Mouse (Mus musculus) kidney, adult 2 months (tissue): ENCODE results near the gene Pigb. TPM values are rescaled to one million over a fixed set of nuclear protein-coding genes. Genes with fewer than 3 reads are reported as not detected.
A peak's percentile ranks its signal among the peaks of the same experiment; 100 is the strongest.
"Not testable (repeated sequence)": the region's sequence is repeated elsewhere in the genome, so short reads cannot be mapped to it uniquely, and the experiment has no call there.

Experiments used
- DNase-seq: peaks from one replicate; pipeline ENCODE4 v3.0.0; 2021
- H3K27ac ChIP-seq: fragments of 200-500 bp; 2 replicates; pipeline ENCODE4 v1.5.1; 2012; ENCODE audit warnings: low read depth, low read length, control low read depth, inconsistent platforms; ENCODE audit not compliant: insufficient read depth
- H3K27me3 ChIP-seq: fragments of 200-500 bp; replicated peaks from 2 replicates; pipeline ENCODE4 v1.6.1; 2012; ENCODE audit warnings: mild to moderate bottlenecking, moderate library complexity, low read length, inconsistent platforms; ENCODE audit not compliant: control insufficient read depth, insufficient read depth
- H3K36me3 ChIP-seq: fragments of 200-500 bp; 2 replicates; pipeline ENCODE4 v1.6.1; 2012; ENCODE audit warnings: mild to moderate bottlenecking, moderate library complexity, low read length, inconsistent platforms; ENCODE audit not compliant: control insufficient read depth, insufficient read depth
- H3K4me1 ChIP-seq: fragments of 200-500 bp; 2 replicates; pipeline ENCODE4 v1.6.1; 2011; ENCODE audit warnings: low read length; ENCODE audit not compliant: control insufficient read depth, insufficient read depth
- H3K4me3 ChIP-seq: fragments of 200-500 bp; 2 replicates; pipeline ENCODE4 v1.5.1; 2011; ENCODE audit warnings: mild to moderate bottlenecking, low read depth, low read length, control low read depth; ENCODE audit not compliant: insufficient read depth
- CTCF ChIP-seq: fragments of 200-500 bp; conservative IDR thresholded peaks from 2 replicates; pipeline ENCODE4 v1.5.1; 2011; ENCODE audit warnings: low read depth, mild to moderate bottlenecking, control low read depth, low read length, moderate library complexity, mixed read lengths; ENCODE audit not compliant: insufficient read depth, insufficient read length
- POLR2A ChIP-seq: fragments of 200-500 bp; IDR thresholded peaks from one replicate; pipeline ENCODE4 v1.6.1; 2011; ENCODE audit warnings: low read depth, low read length, control low read depth
- WGBS: fragments of 180-500 bp; shearing (Covaris S2); methylation state at CpG from one replicate; pipeline ENCODE4 v1.1.7; 2018; 5-methylcytosine and 5-hydroxymethylcytosine counted together
- polyA plus RNA-seq: library from polyadenylated mRNA; depleted of rRNA; stranded (reverse); fragments of >200 nt; gene quantifications from 2 replicates; pipeline ENCODE4 v1.2.3, GENCODE M21; 2012

Gene Pigb
- polyA plus RNA-seq, 1 experiment, result 10.7 TPM

GRCm38 (mm10) chr9:73079801-73080325, 39.7 kb upstream of the Pigb start:
- H3K27me3 ChIP-seq, result no peaks in the 10 kb centered on the region
- no peaks in the 10 kb centered on the region for H3K36me3 ChIP-seq
- no peak for DNase-seq
- WGBS, result 75% methylated on average over 7 of the region's 7 CpGs
- H3K27ac ChIP-seq, result no peak overlapping the region
- TF ChIP-seq POLR2A, result no peak
- no peak for TF ChIP-seq CTCF
- no peaks in the 10 kb centered on the region for H3K4me1 ChIP-seq
- no peak overlapping the region for H3K4me3 ChIP-seq

DNA sequence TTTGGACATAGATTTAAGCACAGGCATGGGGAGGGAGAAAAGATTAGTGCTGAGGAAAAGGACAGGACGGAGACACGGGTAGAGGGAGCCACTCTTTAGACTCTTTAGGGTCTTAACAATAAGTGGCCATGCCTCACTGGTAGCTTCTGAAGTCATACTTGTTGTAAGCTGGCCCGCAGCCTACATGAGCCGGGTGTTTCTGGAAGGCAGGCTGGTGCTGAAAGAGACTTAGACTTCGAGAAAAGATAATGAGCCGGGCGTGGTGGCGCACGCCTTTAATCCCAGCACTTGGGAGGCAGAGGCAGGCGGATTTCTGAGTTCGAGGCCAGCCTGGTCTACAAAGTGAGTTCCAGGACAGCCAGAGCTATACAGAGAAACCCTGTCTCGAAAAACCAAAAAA, 39.2 kb upstream of the Pigb start:
- H3K27me3 ChIP-seq, DNase-seq, H3K27ac ChIP-seq, H3K36me3 ChIP-seq, H3K4me1 ChIP-seq, H3K4me3 ChIP-seq: not testable (repeated sequence)
- 90% methylated on average over 11 of the region's 12 CpGs for WGBS

DNA sequence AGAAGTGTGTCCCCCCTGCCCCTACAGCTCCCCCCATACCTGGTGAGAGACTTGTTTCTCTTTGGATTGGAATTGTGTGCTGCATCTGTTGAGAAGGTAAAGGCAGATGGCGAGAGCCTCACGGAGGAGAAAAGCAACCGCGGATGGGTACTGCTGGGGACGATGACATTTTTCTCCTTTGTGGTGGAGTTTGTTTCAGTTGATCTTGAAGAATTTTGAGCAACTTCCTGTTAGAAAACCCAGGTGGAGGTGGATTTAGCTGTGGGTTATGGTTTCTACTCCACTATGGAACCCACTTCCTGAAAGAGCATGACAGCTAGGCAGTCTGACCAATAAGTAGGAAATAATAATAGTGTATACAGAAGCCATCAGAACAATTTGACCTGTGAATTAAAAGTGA, 33.0 kb upstream of the Pigb start:
- WGBS, result 80% methylated on average over 5 of the region's 5 CpGs
- H3K36me3 ChIP-seq, result no peaks in the 10 kb centered on the region
- no peak overlapping the region for H3K27ac ChIP-seq
- no peaks in the 10 kb centered on the region for H3K27me3 ChIP-seq
- no peak for DNase-seq
- H3K4me3 ChIP-seq, result no peak overlapping the region
- TF ChIP-seq CTCF (no peak), POLR2A (no peak)
- H3K4me1 ChIP-seq, result peaks cover under 1% of the 10 kb centered on the region; the same call in 1 of the 2 replicates

DNA sequence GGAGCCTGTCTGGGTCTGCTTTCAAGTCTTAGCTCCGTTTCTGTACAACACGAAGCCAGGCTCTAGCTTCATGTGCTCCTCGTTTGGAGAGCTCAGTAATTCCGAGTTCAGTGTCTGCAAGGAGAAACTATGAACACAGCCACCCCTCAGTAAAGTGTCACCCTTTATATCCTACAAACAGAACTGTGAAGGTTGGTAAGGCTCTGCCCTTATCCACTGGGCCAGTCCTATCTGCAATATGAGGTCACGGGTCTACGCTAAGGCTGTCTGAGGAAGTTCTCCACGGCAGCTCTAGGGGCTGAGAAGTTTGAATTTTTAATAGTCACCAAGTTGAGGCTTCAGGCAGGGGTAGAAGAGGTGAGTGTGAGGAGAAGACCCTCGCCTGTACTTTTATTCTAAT, 32.2 kb upstream of the Pigb start:
- WGBS, result 83% methylated on average over 8 of the region's 8 CpGs
- Histone ChIP-seq H3K27ac (no peak overlapping the region), H3K4me3 (no peak overlapping the region), H3K4me1 (peaks cover 6% of the 10 kb centered on the region; the same call in 1 of the 2 replicates), H3K27me3 (no peaks in the 10 kb centered on the region), H3K36me3 (no peaks in the 10 kb centered on the region)
- TF ChIP-seq CTCF (no peak), POLR2A (no peak)
- DNase-seq, result no peak

- no peak for TF ChIP-seq CTCF
- H3K27ac ChIP-seq, result no peak overlapping the region
- H3K27me3 ChIP-seq, result no peaks in the 10 kb centered on the region
- DNase-seq, result peak; percentile 52
- H3K4me1 ChIP-seq, result peaks cover 6% of the 10 kb centered on the region; the same call in 1 of the 2 replicates
- H3K36me3 ChIP-seq, result no peaks in the 10 kb centered on the region
- WGBS, result 76% methylated on average over 10 of the region's 10 CpGs
- no peak overlapping the region for H3K4me3 ChIP-seq
Observed at GRCm38 (mm10) chr9:73070971-73071659, 30.9 kb upstream of the Pigb start.

DNA sequence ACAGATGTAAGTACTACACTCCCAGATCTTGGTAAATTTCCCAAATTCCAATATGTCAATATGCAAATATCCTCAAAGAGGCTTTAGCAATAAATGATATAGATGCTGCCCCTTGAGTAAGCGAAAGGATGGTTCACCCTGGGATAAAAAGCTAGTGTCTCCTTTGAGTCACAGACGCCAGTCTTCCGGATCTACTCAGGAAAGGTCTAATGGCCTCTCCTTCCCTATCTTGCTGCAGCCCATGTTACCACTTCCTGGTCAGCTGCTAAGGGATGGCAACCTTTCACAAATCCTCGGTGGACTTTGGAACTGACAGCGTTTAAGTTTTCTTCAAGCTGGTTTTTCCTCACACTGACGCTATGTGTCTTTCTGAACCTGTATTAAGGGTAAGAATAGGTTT, 28.5 kb upstream of the Pigb start:
- DNase-seq, result peak; percentile 41
- H3K4me1 ChIP-seq, result peaks cover 6% of the 10 kb centered on the region; the same call in 1 of the 2 replicates
- H3K4me3 ChIP-seq, result no peak overlapping the region
- WGBS, result 58% methylated on average over 6 of the region's 6 CpGs
- peak overlapping the region; percentile 47; the same call in 1 of the 2 replicates for H3K27ac ChIP-seq
- TF ChIP-seq CTCF (no peak), POLR2A (no peak)
- H3K36me3 ChIP-seq, result no peaks in the 10 kb centered on the region
- H3K27me3 ChIP-seq, result no peaks in the 10 kb centered on the region

DNA sequence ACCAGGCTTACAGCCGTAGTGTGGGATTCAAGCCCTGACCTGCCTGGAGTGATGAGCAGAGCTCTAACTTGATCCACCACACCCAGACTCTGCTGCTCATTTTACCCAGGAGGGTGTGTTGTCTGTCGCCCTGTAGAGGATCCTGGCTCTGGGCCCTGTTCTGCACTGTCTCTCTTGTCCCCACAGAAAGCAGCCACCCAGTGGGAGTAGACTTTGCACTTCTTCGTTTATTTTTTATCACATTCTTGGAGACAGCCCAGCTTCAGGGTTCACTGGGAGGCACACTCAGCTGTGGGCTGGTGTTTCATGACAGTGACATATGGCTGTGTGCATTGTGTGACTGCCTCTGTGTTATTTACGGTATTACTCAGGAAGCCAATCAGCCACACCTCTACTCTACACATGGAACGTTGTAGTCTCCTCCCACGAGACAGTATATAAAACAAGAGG, 28.1 kb upstream of the Pigb start:
- H3K36me3 ChIP-seq, result no peaks in the 10 kb centered on the region
- WGBS, result 25% methylated on average over 6 of the region's 6 CpGs
- TF ChIP-seq POLR2A, result no peak
- TF ChIP-seq CTCF, result no peak
- H3K27me3 ChIP-seq, result no peaks in the 10 kb centered on the region
- H3K27ac ChIP-seq, result peak overlapping the region; percentile 43; the same call in 1 of the 2 replicates
- DNase-seq, result peak; percentile 90
- H3K4me1 ChIP-seq, result peaks cover 6% of the 10 kb centered on the region; the same call in 1 of the 2 replicates
- H3K4me3 ChIP-seq, result no peak overlapping the region
